Mouse (Mus musculus): ENCODE data around the gene Krt17.
"Not testable (repeated sequence)": the region's sequence is repeated elsewhere in the genome, so short reads cannot be mapped to it uniquely, and the experiment has no call there.

The Krt17 gene

DNA sequence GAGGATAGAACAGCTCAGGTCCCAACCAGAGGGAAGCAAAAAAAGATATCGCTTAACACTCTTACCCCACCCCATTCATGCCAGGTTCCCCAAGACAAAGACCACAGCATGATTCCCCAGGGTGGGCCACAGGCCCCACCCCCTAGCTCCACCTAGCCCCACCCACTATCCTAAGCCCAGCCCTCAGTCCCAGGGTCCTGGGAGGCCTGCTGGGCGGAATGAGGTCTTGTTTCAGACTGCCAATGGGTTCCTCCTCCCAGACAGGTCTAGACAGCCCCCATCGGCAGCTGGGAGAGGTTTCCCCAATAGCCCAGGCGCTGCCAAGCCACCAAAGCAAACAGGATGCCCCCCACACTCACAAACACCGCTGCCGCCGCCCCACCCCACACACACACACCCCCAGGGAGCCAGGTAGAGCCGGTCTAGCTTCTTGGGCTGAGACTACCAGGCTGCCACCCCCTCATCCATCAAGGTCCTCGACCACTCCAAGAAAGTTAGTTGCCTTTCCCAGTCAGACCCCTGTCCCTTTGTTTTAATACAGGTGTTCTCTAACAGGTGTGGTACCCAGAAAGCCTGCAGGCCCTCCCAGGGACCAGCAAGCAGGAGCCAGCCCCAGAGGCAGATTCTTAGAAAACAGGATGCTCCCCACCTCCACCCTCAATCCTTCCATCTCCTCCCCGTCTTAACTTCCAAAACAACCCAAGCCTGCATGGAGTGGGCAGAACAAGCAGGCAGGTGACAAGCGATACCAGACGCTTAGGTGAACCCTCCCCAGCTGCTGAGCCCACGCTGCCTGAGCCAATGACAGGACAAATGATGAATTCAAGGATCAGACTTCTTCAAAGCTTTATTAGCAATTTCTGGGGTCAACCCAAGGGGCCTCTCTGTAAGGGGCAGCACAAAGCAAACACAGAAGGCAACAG lies 1.5 kb upstream of the Krt17 start:
- DNase-seq: no peak

GRCm38 (mm10) chr11:100261235-100261605 lies 391 bp upstream of the Krt17 start:
- no peak for DNase-seq

DNA sequence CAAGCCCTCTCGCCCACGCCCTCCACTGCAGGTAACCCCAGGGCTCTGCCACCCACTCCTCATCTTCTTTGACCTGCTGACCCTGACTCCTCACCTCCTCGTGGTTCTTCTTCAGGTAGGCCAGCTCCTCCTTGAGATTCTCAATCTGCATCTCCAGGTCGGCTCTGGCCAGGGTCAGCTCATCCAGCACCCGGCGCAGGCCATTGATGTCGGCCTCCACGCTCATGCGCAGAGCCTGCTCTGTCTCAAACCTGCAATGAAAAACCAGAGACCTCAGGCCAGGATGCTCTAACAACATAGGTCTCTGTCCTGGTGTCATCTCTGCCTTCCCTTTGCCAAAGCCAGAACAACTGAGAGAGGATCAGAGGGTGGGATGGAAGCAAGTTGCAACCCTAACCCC lies 1.8 kb downstream of the Krt17 start:
- DNase-seq: no peak

- no peak for DNase-seq
Observed at GRCm38 (mm10) chr11:100257967-100258366, 2.9 kb downstream of the Krt17 start.

DNA sequence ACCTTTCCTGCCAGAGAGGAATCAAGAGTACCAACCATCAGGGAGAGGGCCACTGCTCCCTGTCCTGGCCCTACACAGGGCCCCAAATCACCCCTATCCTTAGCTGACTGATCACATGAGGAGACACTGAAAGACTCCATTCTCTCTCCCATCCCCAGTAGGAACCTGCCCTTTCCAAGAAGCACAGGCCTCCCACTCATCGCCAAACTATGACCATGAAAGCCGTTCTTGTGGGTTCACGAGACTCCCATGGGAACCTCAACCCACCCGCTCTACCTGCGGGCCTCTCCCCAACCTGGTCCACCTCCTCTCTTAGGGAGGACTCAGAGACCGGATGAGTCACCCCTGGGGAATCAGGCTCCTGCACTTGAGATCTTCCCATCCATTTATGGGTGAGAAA lies 5.3 kb downstream of the Krt17 start:
- DNase-seq: no peak

- DNase-seq: no peak
Observed at GRCm38 (mm10) chr11:100254360-100255090, 6.3 kb downstream of the Krt17 start.

DNA sequence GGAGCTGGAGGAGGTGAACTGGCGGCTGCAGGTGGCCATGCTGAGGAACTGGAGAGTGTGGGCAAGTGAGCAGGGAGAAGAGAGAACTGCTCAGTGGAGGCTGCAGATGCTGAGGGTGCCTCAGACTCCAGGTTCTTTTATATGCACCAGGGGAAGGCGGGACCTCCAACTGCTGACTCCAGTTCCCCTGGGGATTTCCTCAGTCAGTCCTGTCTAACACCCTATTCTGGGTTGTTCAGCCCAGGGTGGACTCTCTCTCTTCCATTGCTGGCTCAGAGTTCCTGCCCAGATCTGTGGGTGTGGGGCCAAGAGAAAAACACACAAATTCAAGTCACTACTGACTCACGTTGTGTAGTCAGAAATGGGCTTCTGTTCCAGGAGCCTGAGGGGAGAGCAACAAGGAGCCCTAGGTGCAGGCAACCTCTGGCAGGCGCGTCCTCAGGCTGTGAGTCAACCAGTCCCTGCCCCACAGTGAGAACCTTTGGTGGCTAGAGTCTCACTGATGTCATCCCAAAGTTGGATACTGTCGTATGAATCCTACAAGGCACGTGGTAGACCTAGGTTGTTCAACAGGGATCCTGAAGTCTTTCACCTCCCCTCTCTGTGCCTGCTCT lies 11.9 kb downstream of the Krt17 start, which contains the start of gene Krt16:
Krt16 (minus strand) TSS at position 51 of the 614 bp plus-strand sequence.
- DNase-seq: no peak

DNA sequence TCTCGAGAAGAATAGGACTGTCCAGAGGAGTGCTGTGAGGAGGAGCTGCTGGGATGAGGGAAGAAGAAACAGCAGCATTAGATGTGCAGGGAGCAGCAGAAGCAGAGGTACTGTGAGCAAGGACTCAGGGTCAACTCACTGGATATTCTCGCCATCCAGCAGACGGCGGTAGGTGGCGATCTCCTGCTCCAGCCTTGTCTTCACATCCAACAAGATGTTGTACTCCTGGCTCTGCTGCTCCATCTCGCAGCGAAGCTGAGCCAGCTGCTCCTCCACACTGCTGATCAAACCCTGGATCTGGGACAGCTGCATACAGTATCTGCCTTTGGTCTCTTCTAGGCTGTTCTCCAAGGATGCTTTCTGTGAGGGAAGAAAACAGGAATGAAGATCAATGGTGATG lies 14.4 kb downstream of the Krt17 start:
- DNase-seq: not testable (repeated sequence)

- DNase-seq: not testable (repeated sequence)
Observed at GRCm38 (mm10) chr11:100240272-100240671, 20.6 kb downstream of the Krt17 start.

DNA sequence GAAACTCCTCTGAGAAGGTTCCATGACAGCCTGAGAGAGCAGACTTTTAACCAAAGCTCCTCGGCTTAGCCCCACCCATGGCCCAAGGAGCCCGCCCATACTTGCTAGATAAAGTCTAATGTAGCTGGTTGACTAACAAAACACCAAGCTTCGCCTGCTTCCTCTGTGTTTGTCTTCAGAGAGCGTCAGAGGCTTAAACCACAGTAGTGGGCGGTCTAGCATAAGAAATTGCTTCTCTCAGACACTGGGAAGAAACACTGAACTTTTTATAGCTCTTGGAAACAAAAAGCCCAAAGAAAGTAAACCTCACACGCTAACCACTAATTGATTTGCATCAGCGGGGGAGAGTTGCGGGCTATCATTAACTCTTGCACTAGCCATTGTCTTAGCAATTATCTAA lies 39.1 kb downstream of the Krt17 start:
- DNase-seq: no peak

DNA sequence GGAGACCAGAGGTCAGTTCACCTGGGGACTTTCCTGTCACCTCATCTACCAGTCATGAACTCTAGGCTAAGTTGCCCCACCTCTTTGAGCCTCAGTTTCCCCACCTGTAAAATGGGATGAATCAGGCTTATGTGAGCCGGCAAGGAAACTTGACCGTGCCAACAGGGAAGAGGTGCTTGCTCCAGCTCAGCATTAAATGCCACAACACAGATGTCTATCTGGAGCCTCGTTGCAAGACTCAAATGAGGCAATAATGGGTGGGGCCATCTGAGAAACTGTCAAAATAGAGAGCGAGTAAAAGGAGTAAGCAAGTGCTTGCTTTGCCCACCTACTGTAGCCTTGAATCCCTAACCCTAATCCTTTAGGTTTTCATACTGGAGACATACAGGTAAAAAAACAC lies 41.5 kb downstream of the Krt17 start:
- DNase-seq: no peak

DNA sequence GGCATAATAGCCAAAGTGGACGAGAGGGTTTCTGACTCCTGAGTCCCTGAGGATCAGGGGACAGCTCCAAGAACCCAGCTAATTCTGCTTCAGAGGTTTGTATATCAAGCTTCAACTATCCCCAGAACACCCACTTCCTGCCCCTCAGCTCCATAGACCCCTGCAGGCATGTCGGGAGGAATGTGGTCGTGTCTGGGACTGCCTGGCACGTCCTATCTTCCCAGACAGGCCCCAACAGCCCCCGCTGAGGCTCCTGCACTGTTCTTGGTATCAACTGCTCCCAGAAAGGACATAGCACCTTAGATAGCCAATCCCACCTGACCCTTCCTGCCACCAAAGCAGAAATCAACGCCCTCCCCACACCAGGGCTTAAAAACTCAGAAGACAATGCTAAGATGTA lies 52.3 kb downstream of the Krt17 start:
- DNase-seq: no peak

DNA sequence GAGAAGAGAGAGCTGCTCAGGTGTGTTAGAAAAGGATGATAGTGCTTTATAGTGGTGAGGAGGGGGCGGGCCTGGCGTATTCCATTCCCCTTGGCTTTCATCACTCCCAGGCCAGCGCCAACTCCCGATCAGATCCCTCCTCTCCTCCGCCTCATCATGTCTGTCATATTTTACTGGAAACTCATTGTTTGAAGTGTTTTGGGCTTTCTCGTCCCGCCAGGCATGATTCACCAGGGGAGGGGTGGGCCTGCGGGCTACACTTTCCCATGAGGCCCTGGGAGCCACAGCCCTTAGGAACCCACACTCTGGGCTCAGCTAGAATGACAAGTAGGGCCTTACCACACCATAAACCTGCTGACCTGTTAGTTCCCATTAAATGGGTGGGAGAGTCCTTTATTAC lies 53.3 kb downstream of the Krt17 start, which contains the start of gene Krt14:
Krt14 (minus strand) TSS at position 51 of the 400 bp plus-strand sequence.
- no peak for DNase-seq
